Mouse (Mus musculus) embryonic fibroblast, embryonic 13.5 days (primary cell): ENCODE results near the gene Ift52. TPM values are rescaled to one million over a fixed set of nuclear protein-coding genes. Genes with fewer than 3 reads are reported as not detected.

Experiments
- H3K27ac ChIP-seq: 2 replicates; pipeline ENCODE4 v1.5.1; 2012; ENCODE audit warnings: low read length, control low read depth, inconsistent platforms; ENCODE audit not compliant: insufficient read depth
- H3K4me1 ChIP-seq: 2 replicates; pipeline ENCODE4 v1.6.1; 2011; ENCODE audit warnings: low read length; ENCODE audit not compliant: control insufficient read depth, insufficient read depth
- H3K4me3 ChIP-seq: 2 replicates; pipeline ENCODE4 v1.5.1; 2011; ENCODE audit warnings: mild to moderate bottlenecking, control low read depth, low read length; ENCODE audit not compliant: insufficient read depth
- CTCF ChIP-seq: IDR thresholded peaks from 2 replicates; pipeline ENCODE4 v1.5.1; 2011; ENCODE audit warnings: mild to moderate bottlenecking, control low read depth, low read length, moderate library complexity, borderline replicate concordance; ENCODE audit not compliant: insufficient read depth
- POLR2A ChIP-seq: IDR thresholded peaks from 2 replicates; pipeline ENCODE4 v1.6.1; 2011; ENCODE audit warnings: low read depth, mild to moderate bottlenecking, control low read depth, low read length, moderate library complexity
- polyA plus RNA-seq: library from polyadenylated mRNA; stranded (reverse); fragments of >200 nt; gene quantifications from 2 replicates; pipeline ENCODE4 v1.2.4, GENCODE M21; 2011; ENCODE audit warnings: low read depth; ENCODE audit not compliant: missing spikeins, insufficient read length

The Ift52 gene
- polyA plus RNA-seq: 55.8 and 60.1 TPM in 2 replicates

DNA sequence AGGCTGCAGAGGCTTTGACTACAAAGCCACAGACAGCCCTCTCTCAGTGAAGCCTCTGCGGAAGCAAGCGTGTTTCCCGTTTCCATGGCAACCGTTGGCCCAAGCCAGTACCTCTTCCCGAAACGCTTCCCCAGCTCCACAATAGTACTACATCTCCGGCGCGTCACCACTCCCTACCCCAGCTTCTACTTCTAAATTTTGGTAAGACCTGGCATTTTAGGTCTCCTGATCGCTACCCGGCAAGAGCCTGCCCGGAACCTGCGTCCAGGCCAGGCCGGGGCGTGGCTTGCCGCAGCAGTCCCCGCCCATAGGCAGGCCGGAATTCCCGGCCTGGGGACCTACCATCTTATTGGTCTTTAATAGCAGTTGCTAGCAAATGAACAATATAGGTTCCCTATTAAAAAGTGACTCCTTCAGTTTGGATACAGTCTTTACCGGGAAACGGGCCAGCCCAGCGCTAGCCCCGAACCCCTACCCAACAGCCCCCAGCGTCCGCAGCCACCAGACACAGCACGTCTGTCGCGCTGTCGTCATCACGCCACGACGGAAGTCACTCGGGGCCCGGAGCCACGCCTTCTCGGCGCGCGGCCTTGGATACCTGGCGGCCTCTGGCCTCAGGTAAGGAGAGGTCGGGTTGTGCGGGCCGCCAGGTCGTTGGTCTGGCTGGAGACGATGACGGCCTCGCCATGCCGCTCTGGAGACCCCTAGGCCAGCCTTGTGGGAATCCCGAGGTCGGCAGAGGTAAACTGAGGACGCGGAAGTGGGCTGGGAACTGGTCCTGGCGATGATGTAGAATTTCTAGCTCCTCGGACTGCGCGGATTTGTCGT is at the start of gene Ift52:
Gene Ift52, plus strand, starts transcription at position 439 of the 828 bp plus-strand sequence.
- Histone ChIP-seq H3K4me3 (peak within 1 kb of the TSS; percentile 72), H3K27ac (peak within 1 kb of the TSS; percentile 39; the same call in 1 of the 2 replicates)
- TF ChIP-seq CTCF: no peak
- peak; percentile 50 for TF ChIP-seq POLR2A

DNA sequence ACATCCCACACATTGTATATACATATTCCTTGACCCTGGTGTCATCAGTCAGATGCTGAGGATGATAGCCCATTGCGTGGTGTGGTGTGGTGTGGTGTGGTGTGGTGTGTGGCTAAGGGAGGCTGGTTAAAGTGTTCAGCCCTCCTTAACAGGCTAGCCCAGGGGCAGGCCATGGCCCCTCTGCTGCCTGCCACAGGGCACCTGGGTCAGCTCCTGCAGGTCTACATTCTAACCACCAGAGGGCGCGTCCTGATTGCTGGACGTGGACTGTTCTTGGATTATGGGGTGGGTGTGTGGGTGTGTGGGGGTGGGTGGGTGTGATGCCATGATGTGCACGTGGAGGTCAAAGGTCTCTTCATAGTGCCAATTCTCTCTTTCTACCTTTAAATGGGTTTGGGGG is 48.8 kb upstream of the Ift52 start:
- no peak overlapping the region for H3K4me3 ChIP-seq
- H3K27ac ChIP-seq: no peak overlapping the region
- TF ChIP-seq POLR2A (no peak), CTCF (peak; percentile 68)
- peaks cover 2% of the 10 kb centered on the region; the same call in 1 of the 2 replicates for H3K4me1 ChIP-seq

More for the DNA sequence above, at the start of gene Ift52:
- H3K4me1 ChIP-seq: 0 out of 2 replicates have a peak, but pooled peaks cover 3% of the 10 kb centered on the region

DNA sequence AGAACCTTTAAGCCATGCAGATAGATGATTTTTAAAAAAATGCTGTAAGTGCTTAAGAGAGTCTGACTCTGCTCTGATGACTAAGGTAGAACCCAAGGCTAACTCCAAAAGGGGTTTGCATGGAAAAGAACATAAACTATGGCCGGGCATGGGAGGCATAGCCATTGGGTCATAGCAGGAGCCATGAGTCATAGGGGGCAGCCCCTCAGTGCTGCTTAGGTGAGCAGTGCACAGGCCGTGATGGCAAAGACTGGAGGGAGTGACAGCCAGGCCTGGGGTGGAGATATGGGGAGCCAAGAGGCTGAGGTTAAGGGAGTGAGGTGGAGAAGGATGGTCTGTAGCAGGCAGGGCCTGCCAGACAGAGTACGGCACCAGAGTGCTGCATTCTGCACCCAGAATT is 48.1 kb upstream of the Ift52 start:
- Histone ChIP-seq H3K27ac (no peak overlapping the region), H3K4me1 (peaks cover 7% of the 10 kb centered on the region; the same call in 1 of the 2 replicates), H3K4me3 (no peak overlapping the region)
- no peak for TF ChIP-seq CTCF
- no peak for TF ChIP-seq POLR2A

DNA sequence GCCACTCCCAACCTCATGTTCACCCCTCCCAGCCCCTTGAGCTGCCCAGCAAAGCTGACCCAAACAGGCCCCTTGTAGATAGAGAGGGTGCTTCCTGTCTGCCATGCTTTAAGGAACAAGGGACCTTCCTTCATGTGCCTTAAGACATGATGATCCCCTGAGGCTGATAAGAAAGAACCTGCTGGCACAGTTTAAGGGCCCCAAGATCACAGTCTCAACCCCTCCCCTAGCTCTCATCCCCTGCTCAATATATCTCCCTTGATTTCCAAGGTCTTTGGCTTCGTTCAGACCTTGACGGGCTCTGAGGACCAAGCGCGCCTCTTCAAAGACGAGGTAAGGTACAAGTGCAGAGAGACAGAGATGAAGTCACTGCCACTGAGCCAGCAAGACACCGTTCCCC is 46.3 kb upstream of the Ift52 start:
- no peak overlapping the region for H3K4me3 ChIP-seq
- H3K4me1 ChIP-seq: peaks cover 7% of the 10 kb centered on the region; the same call in 1 of the 2 replicates
- no peak overlapping the region for H3K27ac ChIP-seq
- TF ChIP-seq CTCF (no peak), POLR2A (no peak)

DNA sequence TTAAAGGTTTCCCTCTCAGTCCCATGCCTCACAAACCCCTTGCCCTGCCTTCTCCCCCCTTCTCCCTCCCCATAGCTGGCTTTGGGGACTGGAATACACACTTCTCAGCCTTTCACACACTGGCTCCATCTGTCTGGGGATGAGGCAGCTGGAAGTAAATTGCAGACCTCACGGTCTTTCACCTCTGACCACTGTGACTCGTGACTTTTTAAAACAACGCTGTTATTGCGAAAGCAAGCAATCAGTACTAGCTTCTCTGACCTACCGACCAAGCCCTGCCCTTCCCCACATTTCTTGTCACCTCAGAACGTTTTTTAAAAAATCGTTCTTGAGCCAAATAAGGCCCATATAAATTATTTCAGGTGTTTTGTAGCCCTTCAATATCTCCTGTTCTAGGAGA is 44.4 kb upstream of the Ift52 start:
- peaks cover 9% of the 10 kb centered on the region; the same call in 1 of the 2 replicates for H3K4me1 ChIP-seq
- no peak for TF ChIP-seq CTCF
- no peak for TF ChIP-seq POLR2A
- no peak overlapping the region for H3K27ac ChIP-seq
- no peak overlapping the region for H3K4me3 ChIP-seq

DNA sequence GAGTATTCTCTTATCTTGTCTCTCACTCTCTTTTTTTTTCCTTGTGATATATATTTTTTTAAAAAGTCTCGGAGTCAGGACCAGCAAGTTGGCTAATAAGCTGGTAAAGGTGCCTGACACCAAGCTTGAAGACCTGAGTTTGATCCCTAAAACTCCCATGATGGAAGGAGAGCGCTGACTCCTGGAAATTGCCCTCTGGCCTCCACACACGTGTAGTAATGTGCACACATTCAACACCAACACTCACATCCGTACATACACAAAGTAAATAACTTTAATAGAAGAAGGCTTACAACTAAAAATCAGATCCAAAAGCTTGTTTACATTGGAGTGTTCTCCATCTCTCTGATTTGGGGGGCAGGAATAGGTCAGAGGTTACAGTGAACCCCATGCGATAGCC is 43.9 kb upstream of the Ift52 start:
- Histone ChIP-seq H3K4me1 (peaks cover 9% of the 10 kb centered on the region; the same call in 1 of the 2 replicates), H3K27ac (no peak overlapping the region)
- no peak for TF ChIP-seq POLR2A
- TF ChIP-seq CTCF: no peak

DNA sequence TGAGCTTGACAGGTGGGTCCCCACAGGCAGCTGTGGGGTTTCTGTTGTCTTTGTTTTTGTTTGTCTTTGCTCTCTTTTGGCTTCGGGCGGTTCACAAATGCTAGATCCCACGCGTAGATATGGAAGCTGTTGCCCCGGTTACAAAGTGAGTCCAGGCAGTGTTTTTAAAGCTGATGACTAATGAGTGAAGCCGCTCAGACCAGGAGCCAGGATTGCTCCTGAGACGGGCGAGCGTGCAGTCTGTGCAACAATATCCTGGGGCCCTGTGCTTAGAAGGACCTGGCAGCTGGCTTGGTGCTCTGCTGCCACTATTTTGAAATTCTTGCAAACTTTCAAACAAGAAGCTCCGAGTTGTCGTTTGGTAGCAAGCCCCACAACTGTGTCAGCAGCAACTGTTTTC is 43.5 kb upstream of the Ift52 start:
- Histone ChIP-seq H3K4me3 (no peak overlapping the region), H3K27ac (no peak overlapping the region), H3K4me1 (peaks cover 9% of the 10 kb centered on the region; the same call in 1 of the 2 replicates)
- TF ChIP-seq CTCF (no peak), POLR2A (no peak)

More for the DNA sequence above, 43.9 kb upstream of the Ift52 start:
- H3K4me3 ChIP-seq: no peak overlapping the region

DNA sequence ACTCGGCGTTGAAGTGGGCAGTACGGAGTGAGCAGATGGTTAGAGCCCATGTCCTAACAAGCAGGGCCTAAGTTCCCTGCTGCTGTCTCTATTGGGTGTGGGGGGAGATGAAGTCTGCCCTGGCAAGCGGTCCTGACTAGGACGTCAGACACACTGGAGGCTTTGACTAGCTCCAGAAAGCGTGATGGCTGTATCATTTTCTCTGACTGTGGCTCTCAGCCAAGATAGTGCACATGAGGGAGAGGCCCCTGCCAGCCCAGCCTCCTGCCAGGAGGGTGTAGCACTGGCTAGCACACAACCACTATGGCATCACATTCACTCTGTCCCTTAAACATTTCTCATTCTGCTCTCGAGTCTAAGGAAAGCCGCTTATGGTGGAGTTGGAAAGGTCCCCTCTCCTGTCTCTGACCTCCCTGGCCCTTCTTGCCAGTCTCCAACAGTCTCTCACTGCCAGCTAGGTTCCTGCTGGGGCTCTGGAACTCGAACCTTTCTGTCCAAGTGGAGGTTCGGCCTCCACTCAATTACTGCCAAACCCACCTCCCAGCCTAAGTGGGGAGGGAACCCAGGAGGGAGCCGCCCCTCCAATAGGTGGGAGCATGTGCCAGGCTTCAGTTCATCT is 41.9 kb upstream of the Ift52 start:
- no peak overlapping the region for H3K27ac ChIP-seq
- TF ChIP-seq POLR2A (no peak), CTCF (no peak)
- H3K4me3 ChIP-seq: no peak overlapping the region
- H3K4me1 ChIP-seq: peaks cover 9% of the 10 kb centered on the region; the same call in 1 of the 2 replicates

DNA sequence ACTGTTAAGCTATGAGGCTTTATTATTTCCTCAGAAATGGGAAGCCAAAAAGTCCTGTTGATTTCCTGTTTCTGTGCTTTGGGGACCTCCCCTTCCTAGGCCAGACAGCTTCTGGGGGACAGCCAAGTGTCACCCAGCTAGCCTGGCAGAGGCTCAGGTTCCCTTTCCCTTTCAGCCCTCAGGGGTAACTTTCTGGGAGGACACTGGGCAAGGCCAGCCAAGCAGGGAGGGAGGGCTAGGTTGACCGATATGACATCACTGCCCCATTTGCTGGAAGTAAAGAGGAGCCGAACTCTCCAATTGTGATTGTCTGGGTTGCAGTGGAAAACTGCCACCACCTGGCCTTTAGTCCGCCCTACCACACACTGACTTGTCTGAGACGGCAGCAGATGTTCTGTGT is 41.2 kb upstream of the Ift52 start:
- TF ChIP-seq POLR2A: no peak
- TF ChIP-seq CTCF: no peak
- H3K27ac ChIP-seq: no peak overlapping the region
- peaks cover 9% of the 10 kb centered on the region; the same call in 1 of the 2 replicates for H3K4me1 ChIP-seq
- H3K4me3 ChIP-seq: no peak overlapping the region

DNA sequence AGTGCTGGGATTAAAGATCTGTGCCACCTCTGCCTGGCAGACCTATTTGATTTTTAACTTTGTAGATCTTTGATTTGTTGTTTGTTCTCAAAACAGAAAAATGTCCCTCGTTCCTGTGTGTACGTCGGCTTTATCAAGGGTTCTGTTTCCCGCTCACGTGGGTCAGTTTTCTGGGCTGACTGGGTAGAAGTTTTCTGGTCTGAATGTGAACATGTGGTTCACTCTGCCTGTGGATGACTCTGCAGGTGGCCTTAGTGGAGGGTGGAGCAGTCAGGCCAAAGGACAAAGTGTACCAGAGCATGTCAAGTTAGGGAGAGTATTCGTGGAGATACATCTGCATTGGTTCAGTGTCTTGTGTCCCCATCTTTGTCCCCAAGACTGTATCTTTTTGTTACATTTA is 32.8 kb upstream of the Ift52 start:
- no peak overlapping the region for H3K27ac ChIP-seq
- H3K4me3 ChIP-seq: no peak overlapping the region
- TF ChIP-seq POLR2A (no peak), CTCF (no peak)
- no peaks in the 10 kb centered on the region for H3K4me1 ChIP-seq
